Mouse (Mus musculus): ENCODE data around the gene Btn1a1. TPM values are rescaled to one million over a fixed set of nuclear protein-coding genes. Genes with fewer than 3 reads are reported as not detected.

The Btn1a1 gene
- polyA plus RNA-seq, 1 experiment from 2014 or later = 0.22 TPM

DNA sequence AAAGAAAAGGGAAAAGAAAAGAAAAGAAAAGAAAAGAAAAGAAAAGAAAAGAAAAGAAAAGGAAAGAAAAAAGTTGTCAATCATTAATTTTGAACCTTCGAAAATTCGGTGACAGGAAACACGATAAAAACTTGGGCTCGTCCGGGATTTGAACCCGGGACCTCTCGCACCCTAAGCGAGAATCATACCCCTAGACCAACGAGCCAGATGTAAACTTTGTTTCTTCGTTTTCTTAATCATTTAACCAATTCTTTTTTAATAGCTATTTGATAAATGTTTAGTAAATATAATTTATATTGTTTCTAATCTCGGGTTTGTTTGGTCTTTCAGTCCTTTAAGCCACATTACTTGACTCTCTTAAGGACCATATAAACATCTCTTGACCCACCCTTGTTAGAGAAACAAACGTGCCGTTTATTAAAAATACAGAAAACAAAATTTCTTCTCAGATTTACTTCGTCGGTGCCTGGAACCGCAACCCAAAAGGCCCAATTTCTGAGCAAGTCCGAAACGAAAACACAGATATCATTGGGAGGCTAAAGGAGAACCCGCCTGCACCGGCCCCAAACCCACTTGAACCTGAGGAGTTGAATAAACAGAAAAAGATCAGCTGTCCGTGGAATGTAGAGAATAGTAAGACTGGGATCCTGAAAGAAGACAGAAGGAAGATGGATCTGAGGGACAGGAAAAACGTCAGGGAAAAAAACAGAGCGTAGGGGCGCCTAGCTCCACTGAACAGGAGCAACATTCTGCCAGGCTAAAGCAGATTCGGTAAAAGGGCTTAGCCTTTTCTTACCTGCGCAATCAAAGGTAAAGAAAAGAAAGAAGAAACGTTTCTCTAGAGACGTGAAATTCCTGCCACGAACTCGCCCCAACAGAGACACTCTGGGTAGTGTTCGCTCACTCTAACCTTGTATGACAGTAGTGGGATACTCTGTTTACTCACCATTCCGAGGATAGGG lies 28.6 kb downstream of the Btn1a1 start:
- under 1% methylated on average over 32 of the region's 32 CpGs for WGBS
- no peaks in the 10 kb centered on the region for H3K27me3 ChIP-seq (replicated peaks)
- no peaks in the 10 kb centered on the region for H3K4me1 ChIP-seq
- H3K27ac ChIP-seq = peak overlapping the region; percentile 65
- H3K36me3 ChIP-seq = no peaks in the 10 kb centered on the region
- peak; percentile 24; the same call in 1 of the 2 replicates for ATAC-seq (ENCODE audit: insufficient read depth, low FRiP score, low read depth)
- peak overlapping the region; percentile 52 for H3K4me3 ChIP-seq (replicated peaks)
- peak overlapping the region; percentile 23; the same call in 1 of the 2 replicates for H3K9ac ChIP-seq
- H3K9me3 ChIP-seq = no peaks in the 10 kb centered on the region
- H3K4me2 ChIP-seq = peak overlapping the region; percentile 63

- Histone ChIP-seq H3K4me1 (no peaks in the 10 kb centered on the region), H3K9ac (no peak overlapping the region), H3K27me3 (replicated peaks) (no peaks in the 10 kb centered on the region), H3K27ac (no peak overlapping the region), H3K9me3 (no peaks in the 10 kb centered on the region), H3K36me3 (no peaks in the 10 kb centered on the region), H3K4me3 (replicated peaks) (peak overlapping the region; percentile 52), H3K4me2 (peak overlapping the region; percentile 61)
- ATAC-seq (ENCODE audit: insufficient read depth, low FRiP score, low read depth) = no peak
- WGBS = 1% methylated on average over 11 of the region's 11 CpGs
Measured at GRCm38 (mm10) chr13:23436231-23436661, 29.5 kb downstream of the Btn1a1 start.

DNA sequence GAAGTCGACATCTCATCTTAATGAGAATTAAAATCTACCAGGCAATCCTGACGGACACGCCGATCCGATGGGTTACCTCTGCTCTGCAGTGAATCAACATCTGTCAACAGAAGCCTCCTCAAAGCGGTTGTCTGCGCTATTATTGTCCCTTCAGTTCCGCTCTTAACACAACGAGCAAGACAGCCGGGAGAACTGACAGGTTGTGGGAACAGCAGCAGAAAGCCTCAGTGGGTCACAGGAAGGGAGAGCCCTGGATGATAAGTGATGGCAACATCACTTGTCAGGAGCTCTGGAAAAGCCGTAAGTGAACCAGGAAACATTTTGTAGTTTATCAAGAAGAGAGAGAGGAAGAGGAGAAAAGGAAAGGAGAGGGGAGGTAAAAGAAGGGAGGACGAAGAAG lies 30.0 kb downstream of the Btn1a1 start:
- Histone ChIP-seq H3K4me1 (no peaks in the 10 kb centered on the region), H3K4me2 (peak overlapping the region; percentile 61), H3K36me3 (no peaks in the 10 kb centered on the region), H3K27me3 (replicated peaks) (no peaks in the 10 kb centered on the region), H3K9ac (peak overlapping the region; percentile 21; the same call in 1 of the 2 replicates), H3K27ac (peak overlapping the region; percentile 52; the same call in 1 of the 2 replicates), H3K9me3 (no peaks in the 10 kb centered on the region), H3K4me3 (replicated peaks) (peak overlapping the region; percentile 46)
- ATAC-seq (ENCODE audit: insufficient read depth, low FRiP score, low read depth) = no peak
- WGBS = 2% methylated on average over 12 of the region's 12 CpGs

DNA sequence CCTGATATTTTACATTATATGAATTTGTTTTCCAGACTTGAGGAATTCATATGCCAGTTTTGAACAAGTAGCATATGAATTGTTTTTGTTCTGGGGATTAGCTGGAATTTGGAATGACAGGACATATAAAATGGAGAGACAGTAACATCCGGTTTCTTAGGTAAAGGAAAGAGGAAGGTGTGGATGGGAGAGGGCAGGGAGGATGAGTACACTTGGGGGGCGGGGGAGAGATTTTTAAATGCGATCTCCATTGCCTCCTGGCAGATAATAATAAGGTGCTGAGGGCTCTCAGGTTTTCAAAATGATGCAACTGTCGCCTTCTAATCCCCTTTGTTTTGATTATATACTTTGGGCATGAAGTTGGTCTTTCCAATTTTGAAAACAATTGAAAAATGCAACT lies 30.5 kb downstream of the Btn1a1 start:
- Histone ChIP-seq H3K4me2 (peak overlapping the region; percentile 61), H3K9ac (no peak overlapping the region), H3K9me3 (no peaks in the 10 kb centered on the region), H3K27ac (no peak overlapping the region), H3K4me1 (no peaks in the 10 kb centered on the region), H3K27me3 (replicated peaks) (no peaks in the 10 kb centered on the region), H3K4me3 (replicated peaks) (peak overlapping the region; percentile 46), H3K36me3 (no peaks in the 10 kb centered on the region)
- ATAC-seq (ENCODE audit: insufficient read depth, low FRiP score, low read depth) = no peak
- 24% methylated on average over 4 of the region's 4 CpGs for WGBS

DNA sequence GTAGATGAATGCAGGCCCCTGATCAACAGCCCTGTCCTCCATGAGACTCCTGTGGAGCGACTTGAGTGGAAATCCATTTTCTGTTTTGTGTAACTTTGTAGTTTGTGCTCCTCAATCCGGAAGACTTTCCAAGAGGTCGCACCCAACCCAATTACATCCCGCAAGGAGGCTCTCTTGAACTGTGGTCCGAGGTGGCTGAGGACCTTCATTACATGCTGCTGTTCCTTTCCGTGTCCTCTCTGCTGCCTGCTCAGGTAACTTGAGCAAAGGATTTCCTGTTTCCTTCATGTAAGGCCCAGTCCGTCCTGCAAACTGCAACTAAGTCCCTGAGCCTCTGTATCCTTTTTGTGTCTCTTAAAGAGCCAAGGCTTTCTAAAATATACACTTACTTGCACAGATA lies 31.3 kb downstream of the Btn1a1 start:
- Histone ChIP-seq H3K9me3 (no peaks in the 10 kb centered on the region), H3K9ac (no peak overlapping the region), H3K27ac (0 out of 2 replicates have a peak overlapping the region, but pooled peaks have one; percentile 1), H3K27me3 (replicated peaks) (no peaks in the 10 kb centered on the region), H3K4me2 (peak overlapping the region; percentile 26), H3K4me3 (replicated peaks) (0 out of 2 replicates have a peak overlapping the region, but pooled peaks have one; percentile 0), H3K4me1 (no peaks in the 10 kb centered on the region), H3K36me3 (no peaks in the 10 kb centered on the region)
- ATAC-seq (ENCODE audit: insufficient read depth, low FRiP score, low read depth) = no peak
- WGBS = 23% methylated on average over 7 of the region's 7 CpGs

GRCm38 (mm10) chr13:23433801-23434200 lies 31.9 kb downstream of the Btn1a1 start:
- Histone ChIP-seq H3K4me1 (no peaks in the 10 kb centered on the region), H3K27me3 (replicated peaks) (no peaks in the 10 kb centered on the region), H3K4me3 (replicated peaks) (no peak overlapping the region), H3K27ac (no peak overlapping the region), H3K36me3 (no peaks in the 10 kb centered on the region), H3K4me2 (0 out of 2 replicates have a peak overlapping the region, but pooled peaks have one; percentile 2), H3K9ac (no peak overlapping the region), H3K9me3 (no peaks in the 10 kb centered on the region)
- no peak for ATAC-seq (ENCODE audit: insufficient read depth, low FRiP score, low read depth)
- 59% methylated on average over 5 of the region's 5 CpGs for WGBS

DNA sequence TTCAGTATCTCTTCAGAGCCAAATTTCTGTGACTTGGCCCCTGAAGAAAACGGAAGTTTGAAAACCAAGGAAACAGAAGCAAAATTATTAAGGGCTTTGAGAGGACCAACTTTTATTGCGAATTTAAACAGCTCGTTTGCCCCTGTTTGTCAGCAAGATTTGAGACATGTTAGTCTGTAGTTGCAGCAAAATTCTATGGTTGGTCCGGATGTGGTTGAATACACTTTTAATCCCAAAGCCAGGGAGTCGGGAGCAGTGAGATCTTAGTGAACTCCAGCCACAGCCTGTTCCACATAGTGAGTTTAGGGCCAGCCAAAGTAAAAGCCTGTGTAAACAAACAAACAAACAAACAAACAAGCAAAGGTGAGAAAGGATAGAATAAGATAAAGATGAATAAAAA lies 32.5 kb downstream of the Btn1a1 start:
- no peak for ATAC-seq (ENCODE audit: insufficient read depth, low FRiP score, low read depth)
- peak overlapping the region; percentile 63 for H3K4me2 ChIP-seq
- H3K27me3 ChIP-seq (replicated peaks) = no peaks in the 10 kb centered on the region
- H3K36me3 ChIP-seq = no peaks in the 10 kb centered on the region
- no peaks in the 10 kb centered on the region for H3K9me3 ChIP-seq
- 10% methylated on average over 5 of the region's 5 CpGs for WGBS
- no peaks in the 10 kb centered on the region for H3K4me1 ChIP-seq
- peak overlapping the region; percentile 61 for H3K4me3 ChIP-seq (replicated peaks)
- H3K9ac ChIP-seq = no peak overlapping the region
- peak overlapping the region; percentile 92 for H3K27ac ChIP-seq

- Histone ChIP-seq H3K4me3 (replicated peaks) (peak overlapping the region; percentile 61), H3K27ac (peak overlapping the region; percentile 92), H3K4me2 (peak overlapping the region; percentile 63), H3K4me1 (no peaks in the 10 kb centered on the region), H3K36me3 (no peaks in the 10 kb centered on the region), H3K9ac (no peak overlapping the region), H3K9me3 (no peaks in the 10 kb centered on the region), H3K27me3 (replicated peaks) (no peaks in the 10 kb centered on the region)
- ATAC-seq (ENCODE audit: insufficient read depth, low FRiP score, low read depth) = peak; percentile 92
- WGBS = under 1% methylated on average over 28 of the region's 28 CpGs
Measured at GRCm38 (mm10) chr13:23432562-23433201, 33.0 kb downstream of the Btn1a1 start.

GRCm38 (mm10) chr13:23431351-23431771 lies 34.3 kb downstream of the Btn1a1 start:
- Histone ChIP-seq H3K9me3 (no peaks in the 10 kb centered on the region), H3K4me2 (peak overlapping the region; percentile 63), H3K27me3 (replicated peaks) (no peaks in the 10 kb centered on the region), H3K4me3 (replicated peaks) (peak overlapping the region; percentile 61), H3K36me3 (no peaks in the 10 kb centered on the region), H3K4me1 (no peaks in the 10 kb centered on the region), H3K27ac (peak overlapping the region; percentile 92), H3K9ac (peak overlapping the region; percentile 25; the same call in 1 of the 2 replicates)
- under 1% methylated on average over 15 of the region's 15 CpGs for WGBS
- ATAC-seq (ENCODE audit: insufficient read depth, low FRiP score, low read depth) = peak; percentile 77

GRCm38 (mm10) chr13:23430734-23431133 lies 35.0 kb downstream of the Btn1a1 start:
- peak overlapping the region; percentile 19; the same call in 1 of the 2 replicates for H3K9ac ChIP-seq
- ATAC-seq (ENCODE audit: insufficient read depth, low FRiP score, low read depth) = peak; percentile 53
- peak overlapping the region; percentile 61 for H3K4me3 ChIP-seq (replicated peaks)
- H3K27me3 ChIP-seq (replicated peaks) = no peaks in the 10 kb centered on the region
- no peaks in the 10 kb centered on the region for H3K36me3 ChIP-seq
- H3K27ac ChIP-seq = peak overlapping the region; percentile 92
- H3K9me3 ChIP-seq = no peaks in the 10 kb centered on the region
- under 1% methylated on average over 17 of the region's 17 CpGs for WGBS
- peak overlapping the region; percentile 63 for H3K4me2 ChIP-seq
- no peaks in the 10 kb centered on the region for H3K4me1 ChIP-seq

DNA sequence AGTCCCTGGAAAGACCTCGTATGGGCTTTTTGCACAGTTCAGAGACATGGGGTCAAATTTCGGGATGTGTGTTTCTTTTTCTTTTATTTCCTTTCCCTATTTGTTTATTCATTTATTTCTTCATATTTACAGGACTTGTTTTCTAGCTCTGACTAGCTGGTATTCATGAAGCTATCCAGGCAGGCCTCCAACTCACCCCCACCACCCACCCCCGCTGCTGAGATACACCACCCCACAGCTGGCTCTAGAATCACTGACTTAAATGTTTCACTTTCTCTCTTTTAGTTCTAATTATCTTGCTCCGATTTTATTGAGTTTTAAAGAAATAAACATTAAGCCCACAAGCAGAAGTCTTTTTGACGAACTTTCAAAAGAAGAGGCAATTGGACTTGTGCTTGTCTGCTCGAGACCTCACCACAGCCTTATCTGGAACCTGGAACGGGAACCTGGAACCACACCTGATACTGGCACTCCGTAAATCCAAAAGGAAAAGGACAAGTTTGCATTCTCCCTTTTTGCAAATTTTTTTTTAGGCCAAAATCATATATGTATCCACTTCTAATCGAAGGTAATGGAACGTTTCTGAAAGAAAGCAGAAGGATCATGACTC lies 35.8 kb downstream of the Btn1a1 start:
- Histone ChIP-seq H3K4me1 (0 out of 2 replicates have a peak, but pooled peaks cover 5% of the 10 kb centered on the region), H3K36me3 (no peaks in the 10 kb centered on the region), H3K4me2 (peak overlapping the region; percentile 63), H3K27me3 (replicated peaks) (no peaks in the 10 kb centered on the region), H3K9me3 (no peaks in the 10 kb centered on the region), H3K4me3 (replicated peaks) (peak overlapping the region; percentile 61), H3K27ac (peak overlapping the region; percentile 92), H3K9ac (peak overlapping the region; percentile 19; the same call in 1 of the 2 replicates)
- ATAC-seq (ENCODE audit: insufficient read depth, low FRiP score, low read depth) = no peak
- 32% methylated on average over 10 of the region's 10 CpGs for WGBS

Measured in stomach, embryonic 15.5 days (tissue).